Mouse (Mus musculus): ENCODE measurements around the gene Foxj1. TPM values are rescaled to one million over a fixed set of nuclear protein-coding genes. Genes with fewer than 3 reads are reported as not detected.
A peak's percentile ranks its signal among the peaks of the same experiment; 100 is the strongest.
"Not testable (repeated sequence)": the region's sequence is repeated elsewhere in the genome, so short reads cannot be mapped to it uniquely, and the experiment has no call there.

Foxj1 gene
- 9.8 and 10.5 TPM in 2 replicates for polyA plus RNA-seq (2016; fragmentation: Nextera tagmentation; extraction: Ambion mirVana)

DNA sequence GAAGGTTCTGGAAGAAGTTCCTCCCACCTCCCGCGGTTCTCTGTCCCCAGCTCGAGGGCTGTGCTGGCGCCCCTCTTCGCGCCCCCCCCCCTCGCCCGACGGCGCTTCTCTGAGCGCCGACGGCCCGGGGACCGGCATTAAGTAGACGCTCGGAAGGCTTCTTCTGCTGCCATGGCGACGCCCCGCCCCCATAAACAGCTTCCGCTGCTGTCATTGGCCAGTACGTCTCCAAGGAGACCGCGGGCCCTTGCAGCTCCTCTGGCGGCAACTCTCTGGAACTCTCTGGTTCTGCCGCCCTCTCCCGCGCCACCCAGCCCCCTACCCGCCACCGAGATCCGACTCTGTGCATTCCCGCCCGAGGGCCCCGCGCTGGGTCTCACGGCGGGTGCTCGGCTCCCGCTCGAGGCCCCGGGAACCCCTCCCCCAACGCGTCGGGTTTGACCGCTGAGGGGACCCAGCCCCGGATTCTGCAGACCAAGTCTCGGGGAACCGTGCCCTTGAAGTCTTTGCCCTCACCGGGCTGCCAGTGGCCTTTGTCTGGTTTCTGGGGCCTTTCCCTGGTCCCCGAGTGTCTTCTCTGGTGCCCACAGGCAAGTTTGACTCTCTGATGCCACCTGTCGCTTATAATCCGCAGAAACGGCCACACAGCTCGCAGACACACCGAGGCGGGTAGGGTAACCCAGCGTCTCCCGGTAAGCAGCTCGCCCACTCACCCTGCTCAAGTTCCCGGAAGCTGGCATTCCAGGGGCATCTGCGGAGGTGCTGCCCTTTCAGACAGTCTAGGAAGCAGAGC is at the start of gene Foxj1:
Gene Foxj1, minus strand, starts transcription at position 156 of the 793 bp plus-strand sequence.
- peaks cover 70% of the 10 kb centered on the region for H3K4me1 ChIP-seq
- H3K9ac ChIP-seq (replicated peaks), result peak within 1 kb of the TSS; percentile 63
- ATAC-seq (ENCODE audit: low FRiP score, low read depth), result peak; percentile 88
- no peaks in the 10 kb centered on the region for H3K9me3 ChIP-seq
- under 1% methylated on average over 61 of the region's 61 CpGs for WGBS
- peak within 1 kb of the TSS; percentile 47 for H3K4me3 ChIP-seq
- H3K36me3 ChIP-seq, result 0 out of 2 replicates have a peak, but pooled peaks cover 6% of the 10 kb centered on the region
- peak within 1 kb of the TSS; percentile 63 for H3K27ac ChIP-seq (replicated peaks)
- H3K4me2 ChIP-seq (replicated peaks), result peak within 1 kb of the TSS; percentile 90
- H3K27me3 ChIP-seq, result peaks cover 45% of the 10 kb centered on the region

DNA sequence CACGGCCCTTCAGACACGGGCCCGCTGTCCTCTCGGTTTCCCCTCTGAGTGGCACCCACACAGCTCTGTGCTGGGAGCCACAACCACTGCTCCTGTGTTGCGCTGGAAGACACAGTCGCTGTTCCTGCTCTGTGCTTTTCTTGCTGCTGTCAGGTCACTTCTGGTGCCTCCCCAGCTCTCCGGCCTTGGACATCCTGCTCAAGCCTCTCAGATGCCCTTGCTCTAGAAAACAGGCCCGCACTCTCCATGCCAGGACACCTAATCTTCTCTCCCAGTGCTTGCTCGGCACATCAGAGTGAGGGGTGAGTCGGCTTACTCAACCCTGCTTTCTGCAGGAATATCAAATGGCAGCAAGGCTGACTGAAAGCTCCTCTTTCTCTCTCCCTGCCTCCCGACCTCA is 49.0 kb upstream of the Foxj1 start:
- no peak for ATAC-seq (ENCODE audit: low FRiP score, low read depth)
- Histone ChIP-seq H3K4me3 (no peak overlapping the region), H3K9me3 (no peaks in the 10 kb centered on the region), H3K4me1 (peaks cover 14% of the 10 kb centered on the region), H3K27me3 (no peaks in the 10 kb centered on the region), H3K27ac (replicated peaks) (no peak overlapping the region), H3K9ac (replicated peaks) (no peak overlapping the region), H3K4me2 (replicated peaks) (no peak overlapping the region), H3K36me3 (peaks cover 8% of the 10 kb centered on the region; the same call in 1 of the 2 replicates)
- WGBS, result 86% methylated on average over 11 of the region's 11 CpGs

DNA sequence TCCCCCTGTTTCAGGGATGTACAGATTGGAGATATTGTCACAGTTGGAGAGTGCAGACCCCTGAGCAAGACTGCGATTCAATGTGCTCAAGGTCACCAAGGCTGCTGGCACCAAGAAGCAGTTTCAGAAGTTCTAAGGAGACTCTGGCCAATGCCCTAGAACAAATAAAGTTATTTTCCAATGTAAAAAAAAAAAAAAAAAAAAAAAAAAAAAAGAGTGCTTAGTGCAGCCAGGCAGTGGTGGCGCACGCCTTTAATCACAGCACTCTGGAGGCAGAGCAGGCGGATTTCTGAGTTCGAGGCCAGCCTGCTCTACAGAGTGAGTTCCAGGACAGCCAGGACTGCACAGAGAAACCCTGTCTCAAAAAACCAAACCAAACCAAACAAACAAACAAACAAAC is 47.9 kb upstream of the Foxj1 start:
- not testable (repeated sequence) for H3K9ac ChIP-seq (replicated peaks); H3K27me3 ChIP-seq; ATAC-seq (ENCODE audit: low FRiP score, low read depth); H3K4me2 ChIP-seq (replicated peaks); H3K4me3 ChIP-seq; H3K36me3 ChIP-seq; H3K9me3 ChIP-seq; H3K27ac ChIP-seq (replicated peaks)
- WGBS, result 93% methylated on average over 5 of the region's 5 CpGs
- H3K4me1 ChIP-seq, result peaks cover 14% of the 10 kb centered on the region

DNA sequence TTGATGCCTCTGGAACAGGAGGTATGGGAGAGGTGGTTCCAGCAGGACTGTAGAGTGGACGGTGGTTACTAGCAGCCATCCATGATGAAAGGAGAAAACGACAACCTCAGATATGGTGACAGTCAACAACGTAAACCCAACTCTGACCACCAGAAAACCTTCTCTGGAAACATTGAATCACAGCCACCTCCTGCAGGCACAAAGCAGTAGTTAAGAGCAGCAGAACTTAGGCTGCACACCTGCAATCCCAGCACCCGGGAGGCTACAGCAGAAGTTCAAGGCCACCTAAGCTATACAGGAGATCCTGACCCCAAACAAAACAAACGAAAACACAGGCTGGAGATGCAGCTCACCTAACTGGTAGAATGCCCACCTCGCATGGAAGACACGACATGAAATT is 45.6 kb upstream of the Foxj1 start:
- H3K9me3 ChIP-seq, result no peaks in the 10 kb centered on the region
- no peak overlapping the region for H3K9ac ChIP-seq (replicated peaks)
- no peak overlapping the region for H3K27ac ChIP-seq (replicated peaks)
- no peak for ATAC-seq (ENCODE audit: low FRiP score, low read depth)
- H3K27me3 ChIP-seq, result no peaks in the 10 kb centered on the region
- no peak overlapping the region for H3K4me3 ChIP-seq
- H3K36me3 ChIP-seq, result peaks cover 8% of the 10 kb centered on the region; the same call in 1 of the 2 replicates
- no peaks in the 10 kb centered on the region for H3K4me1 ChIP-seq
- no peak overlapping the region for H3K4me2 ChIP-seq (replicated peaks)
- WGBS, result 92% methylated on average over 7 of the region's 7 CpGs

DNA sequence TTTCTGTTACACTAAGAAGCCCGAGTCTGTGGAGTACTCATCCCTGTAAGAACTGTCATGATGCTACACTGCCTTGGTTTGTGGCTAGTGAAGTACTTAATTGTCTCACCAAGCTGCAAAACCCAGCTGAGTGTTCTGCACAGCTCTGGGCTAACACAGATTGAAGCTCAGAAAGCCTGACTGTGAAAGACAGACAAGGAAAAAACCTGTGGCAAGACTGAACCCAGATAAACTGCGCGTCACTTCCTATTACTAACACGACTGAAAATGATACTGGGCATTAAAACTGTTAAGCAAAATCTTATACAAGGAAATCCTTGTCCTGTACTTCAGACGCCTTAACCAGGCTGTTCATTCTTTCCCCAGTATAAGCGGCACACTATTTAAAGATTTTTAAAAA is 44.3 kb upstream of the Foxj1 start:
- ATAC-seq (ENCODE audit: low FRiP score, low read depth), result no peak
- H3K27me3 ChIP-seq, result no peaks in the 10 kb centered on the region
- WGBS, result 89% methylated on average over 6 of the region's 6 CpGs

DNA sequence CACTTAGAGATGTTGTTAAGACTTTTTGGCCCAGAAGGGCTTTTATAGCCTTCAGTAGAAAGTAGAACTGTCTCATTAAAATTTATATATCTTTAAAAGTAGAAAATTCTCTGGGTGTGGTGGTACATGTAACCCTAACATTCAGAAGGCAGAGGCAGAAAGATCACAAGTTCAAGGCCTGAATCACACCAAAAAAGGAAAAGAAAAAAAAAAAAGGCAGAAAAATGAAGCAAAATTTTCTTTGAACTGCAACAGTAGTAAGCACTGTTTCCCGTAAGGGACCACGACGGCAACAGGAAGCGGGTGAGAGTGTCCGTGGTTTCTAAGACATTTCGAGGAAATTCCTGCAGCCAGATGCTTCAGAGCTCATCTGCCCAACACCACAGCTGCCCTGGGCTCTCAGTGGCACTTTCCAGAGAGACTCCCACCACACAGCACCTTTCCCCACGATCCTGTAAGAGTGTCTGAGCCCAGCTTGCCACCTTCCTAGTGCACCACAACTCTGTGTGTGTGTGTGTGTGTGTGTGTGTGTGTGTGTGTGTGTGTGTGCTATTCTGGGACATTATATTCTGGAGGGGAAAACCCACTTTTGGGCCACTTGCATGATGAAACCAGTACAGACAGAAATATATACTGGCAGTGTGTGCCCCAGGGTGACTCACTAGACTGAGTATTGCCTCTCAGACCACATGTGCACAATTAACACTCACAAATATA is 41.9 kb upstream of the Foxj1 start:
- no peaks in the 10 kb centered on the region for H3K27me3 ChIP-seq
- no peak overlapping the region for H3K4me3 ChIP-seq
- no peaks in the 10 kb centered on the region for H3K4me1 ChIP-seq
- ATAC-seq (ENCODE audit: low FRiP score, low read depth), result no peak
- no peaks in the 10 kb centered on the region for H3K9me3 ChIP-seq
- no peak overlapping the region for H3K9ac ChIP-seq (replicated peaks)
- H3K4me2 ChIP-seq (replicated peaks), result no peak overlapping the region
- 84% methylated on average over 7 of the region's 7 CpGs for WGBS
- H3K27ac ChIP-seq (replicated peaks), result no peak overlapping the region
- peaks cover 6% of the 10 kb centered on the region; the same call in 1 of the 2 replicates for H3K36me3 ChIP-seq

More for the DNA sequence above, 44.3 kb upstream of the Foxj1 start:
- Histone ChIP-seq H3K4me1 (no peaks in the 10 kb centered on the region), H3K36me3 (peaks cover 8% of the 10 kb centered on the region; the same call in 1 of the 2 replicates), H3K9me3 (no peaks in the 10 kb centered on the region), H3K4me2 (replicated peaks) (no peak overlapping the region), H3K9ac (replicated peaks) (no peak overlapping the region), H3K4me3 (no peak overlapping the region), H3K27ac (replicated peaks) (no peak overlapping the region)

DNA sequence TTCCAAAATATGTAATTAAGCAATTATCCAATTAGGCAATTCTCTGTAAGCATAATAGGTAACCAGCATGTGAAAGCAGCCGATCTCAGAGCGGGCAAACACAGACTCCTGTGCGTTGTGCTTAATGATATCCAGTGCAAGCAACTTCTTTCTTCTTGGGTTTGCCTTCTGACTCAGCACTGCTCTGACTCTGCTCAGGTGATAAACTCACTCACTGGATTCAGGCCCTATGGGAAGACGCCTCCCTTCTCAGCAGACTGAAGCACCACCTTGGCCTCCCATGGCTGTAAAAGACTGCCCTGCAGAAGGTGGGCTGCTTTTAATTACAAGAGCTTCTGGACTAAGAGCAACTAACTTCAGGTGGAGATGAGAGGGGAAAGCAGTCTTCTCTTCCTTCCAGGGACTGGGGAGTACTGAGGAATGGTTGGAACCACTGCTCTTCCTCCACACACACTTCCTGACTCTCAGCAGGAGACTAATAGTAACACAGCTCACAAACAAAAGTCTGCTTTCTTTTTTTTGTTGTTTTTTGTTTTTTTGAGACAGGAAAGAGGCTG is 36.8 kb upstream of the Foxj1 start:
- Histone ChIP-seq H3K27me3 (no peaks in the 10 kb centered on the region), H3K9ac (replicated peaks) (no peak overlapping the region), H3K27ac (replicated peaks) (no peak overlapping the region), H3K36me3 (no peaks in the 10 kb centered on the region), H3K4me2 (replicated peaks) (no peak overlapping the region), H3K9me3 (no peaks in the 10 kb centered on the region), H3K4me3 (no peak overlapping the region), H3K4me1 (no peaks in the 10 kb centered on the region)
- 88% methylated on average over 4 of the region's 4 CpGs for WGBS
- ATAC-seq (ENCODE audit: low FRiP score, low read depth), result no peak

DNA sequence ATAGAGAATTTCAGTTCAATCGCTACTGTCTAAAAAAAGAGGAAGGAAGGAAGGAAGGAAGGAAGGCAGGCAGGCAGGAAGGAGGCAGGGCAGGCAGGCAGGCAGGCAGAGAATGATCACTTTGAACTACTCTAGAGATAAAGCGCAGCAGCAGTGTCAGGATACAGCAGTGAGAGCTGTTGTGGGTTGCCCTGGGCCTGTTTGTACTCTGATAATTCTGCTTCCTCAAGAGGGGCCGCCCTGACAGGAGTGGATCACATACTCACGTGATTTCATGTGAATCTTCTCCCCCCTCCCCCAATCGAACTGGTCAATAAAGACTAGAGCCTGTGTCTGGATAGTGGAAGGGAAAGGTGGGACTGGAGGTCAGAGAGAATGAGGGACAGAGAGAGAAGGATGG is 34.4 kb upstream of the Foxj1 start:
- H3K9me3 ChIP-seq, result no peaks in the 10 kb centered on the region
- no peaks in the 10 kb centered on the region for H3K36me3 ChIP-seq
- no peak for ATAC-seq (ENCODE audit: low FRiP score, low read depth)
- H3K27ac ChIP-seq (replicated peaks), result no peak overlapping the region
- no peak overlapping the region for H3K9ac ChIP-seq (replicated peaks)
- WGBS, result 68% methylated on average over 5 of the region's 5 CpGs
- H3K4me1 ChIP-seq, result peaks cover 5% of the 10 kb centered on the region; the same call in 1 of the 2 replicates
- H3K4me2 ChIP-seq (replicated peaks), result no peak overlapping the region
- H3K27me3 ChIP-seq, result no peaks in the 10 kb centered on the region
- H3K4me3 ChIP-seq, result no peak overlapping the region

DNA sequence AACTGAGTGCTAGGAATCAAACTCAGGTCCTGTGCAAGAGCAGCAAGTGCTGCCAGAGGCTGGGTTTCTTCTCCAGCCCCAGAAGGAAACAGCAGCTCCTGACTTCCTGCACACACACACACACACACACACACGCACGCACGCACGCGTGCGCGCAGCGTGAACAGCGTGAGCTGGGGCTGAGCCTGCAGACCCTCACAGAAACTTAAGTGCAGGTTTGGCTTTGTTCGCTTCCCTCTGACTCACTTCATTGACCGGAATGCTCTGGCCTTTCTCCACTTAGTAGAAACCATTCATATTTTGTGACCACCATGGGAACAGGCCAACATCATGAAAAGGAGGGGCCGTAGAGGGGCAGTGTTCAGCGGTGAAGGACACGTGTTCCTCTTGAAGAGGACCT is 33.9 kb upstream of the Foxj1 start:
- Histone ChIP-seq H3K4me2 (replicated peaks) (no peak overlapping the region), H3K36me3 (no peaks in the 10 kb centered on the region), H3K4me1 (peaks cover 5% of the 10 kb centered on the region; the same call in 1 of the 2 replicates), H3K9me3 (no peaks in the 10 kb centered on the region), H3K9ac (replicated peaks) (no peak overlapping the region), H3K4me3 (no peak overlapping the region), H3K27me3 (no peaks in the 10 kb centered on the region), H3K27ac (replicated peaks) (no peak overlapping the region)
- WGBS, result 96% methylated on average over 14 of the region's 14 CpGs
- no peak for ATAC-seq (ENCODE audit: low FRiP score, low read depth)

DNA sequence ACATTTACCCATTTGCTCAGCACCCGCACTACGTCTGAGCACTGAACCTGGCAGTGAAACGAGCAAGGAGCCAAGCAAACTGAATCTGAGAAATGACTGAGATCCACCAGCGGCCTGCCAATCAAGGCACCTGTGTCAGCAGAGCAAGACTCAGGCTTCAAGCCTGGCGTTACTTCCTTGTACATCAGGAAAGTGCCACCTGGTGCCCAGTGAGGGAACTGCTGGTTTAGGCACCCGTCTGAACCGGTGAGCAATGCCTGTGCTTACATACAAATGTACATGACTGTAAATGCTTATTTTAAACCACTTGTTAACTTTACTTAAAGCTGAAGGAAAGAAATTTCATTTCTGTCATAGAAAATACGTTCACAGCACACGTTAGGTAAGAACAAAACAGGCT is 32.9 kb upstream of the Foxj1 start:
- peaks cover 5% of the 10 kb centered on the region; the same call in 1 of the 2 replicates for H3K4me1 ChIP-seq
- no peaks in the 10 kb centered on the region for H3K9me3 ChIP-seq
- H3K27me3 ChIP-seq, result no peaks in the 10 kb centered on the region
- no peaks in the 10 kb centered on the region for H3K36me3 ChIP-seq
- no peak overlapping the region for H3K4me2 ChIP-seq (replicated peaks)
- 22% methylated on average over 9 of the region's 9 CpGs for WGBS
- ATAC-seq (ENCODE audit: low FRiP score, low read depth), result no peak
- no peak overlapping the region for H3K9ac ChIP-seq (replicated peaks)
- H3K4me3 ChIP-seq, result no peak overlapping the region
- no peak overlapping the region for H3K27ac ChIP-seq (replicated peaks)

DNA sequence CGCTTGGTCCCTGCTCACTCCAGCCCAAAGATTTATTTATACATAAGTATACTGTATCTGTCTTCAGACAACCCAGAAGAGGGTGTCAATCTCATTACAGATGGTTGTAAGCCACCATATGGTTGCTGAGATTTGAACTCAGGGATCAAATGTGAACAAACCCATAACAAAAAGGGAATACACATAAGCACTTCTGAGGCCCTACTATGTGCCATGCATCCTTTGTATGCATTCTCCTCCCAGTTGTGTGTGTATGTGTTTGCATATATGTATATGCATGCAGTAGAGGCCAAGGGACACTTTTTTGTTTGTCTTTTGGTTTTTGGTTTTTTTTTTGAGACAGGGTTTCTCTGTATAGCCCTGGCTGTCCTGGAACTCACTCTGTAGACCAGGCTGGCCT is 31.4 kb upstream of the Foxj1 start:
- H3K4me3 ChIP-seq, result no peak overlapping the region
- no peaks in the 10 kb centered on the region for H3K36me3 ChIP-seq
- H3K4me1 ChIP-seq, result peaks cover 5% of the 10 kb centered on the region; the same call in 1 of the 2 replicates
- no peak overlapping the region for H3K9ac ChIP-seq (replicated peaks)
- no peak for ATAC-seq (ENCODE audit: low FRiP score, low read depth)
- WGBS, result 89% methylated on average over 1 of the region's 1 CpGs
- no peaks in the 10 kb centered on the region for H3K27me3 ChIP-seq
- H3K9me3 ChIP-seq, result no peaks in the 10 kb centered on the region
- no peak overlapping the region for H3K4me2 ChIP-seq (replicated peaks)
- H3K27ac ChIP-seq (replicated peaks), result no peak overlapping the region

DNA sequence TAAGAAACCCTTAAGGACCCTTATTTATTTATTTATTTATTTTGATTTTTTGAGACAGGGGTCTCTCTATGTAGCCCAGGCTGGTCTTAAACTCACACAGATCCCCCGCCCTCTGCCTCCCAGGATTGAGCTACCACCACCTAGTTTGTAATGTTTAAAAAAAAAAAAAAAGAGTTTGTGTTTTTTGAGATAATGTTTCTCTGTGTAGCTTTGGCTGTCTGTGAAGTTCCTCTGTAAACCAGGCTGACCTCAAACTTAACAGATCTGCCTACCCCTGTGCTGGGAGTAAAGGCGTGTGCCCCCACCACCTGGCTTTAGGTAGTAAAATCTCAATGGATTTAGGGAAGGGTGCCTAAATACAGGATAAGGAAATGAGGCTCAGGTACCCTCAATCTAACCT is 30.9 kb upstream of the Foxj1 start:
- Histone ChIP-seq H3K27ac (replicated peaks) (no peak overlapping the region), H3K4me1 (peaks cover 5% of the 10 kb centered on the region; the same call in 1 of the 2 replicates), H3K9me3 (no peaks in the 10 kb centered on the region), H3K36me3 (no peaks in the 10 kb centered on the region), H3K4me3 (no peak overlapping the region), H3K9ac (replicated peaks) (no peak overlapping the region), H3K27me3 (no peaks in the 10 kb centered on the region), H3K4me2 (replicated peaks) (no peak overlapping the region)
- 88% methylated on average over 2 of the region's 2 CpGs for WGBS
- ATAC-seq (ENCODE audit: low FRiP score, low read depth), result no peak
